Mouse (Mus musculus) G1E (cell line): ENCODE measurements around the gene Adgrb2. TPM values are rescaled to one million over a fixed set of nuclear protein-coding genes. Genes with fewer than 3 reads are reported as not detected.

Experiments
- ATAC-seq: 2 replicates; pipeline ENCODE4 v1.8.0; 2016; ENCODE audit warnings: mild to moderate bottlenecking; ENCODE audit not compliant: insufficient number of reproducible peaks, poor library complexity, low FRiP score, severe bottlenecking; ENCODE audit errors: extremely low read depth
- DNase-seq: peaks from one replicate; pipeline ENCODE4 v3.0.0; 2012; ENCODE audit warnings: low spot score
- H3K27me3 ChIP-seq: 2 replicates; pipeline ENCODE4 v1.6.1; 2012; ENCODE audit warnings: mild to moderate bottlenecking, low read length, inconsistent platforms; ENCODE audit not compliant: insufficient read depth
- H3K36me3 ChIP-seq: replicated peaks from 2 replicates; pipeline ENCODE3; 2012; ENCODE audit warnings: mild to moderate bottlenecking, inconsistent platforms
- H3K4me1 ChIP-seq: 2 replicates; pipeline ENCODE4 v1.6.1; 2012; ENCODE audit warnings: low read depth, low read length, inconsistent platforms, mixed read lengths; ENCODE audit not compliant: insufficient read depth
- H3K4me3 ChIP-seq: 2 replicates; pipeline ENCODE4 v1.5.1; 2012; ENCODE audit warnings: low read depth, mild to moderate bottlenecking, inconsistent platforms, low read length, moderate library complexity, mixed read lengths
- H3K9me3 ChIP-seq: replicated peaks from 2 replicates; pipeline ENCODE4 v1.6.1; 2012; ENCODE audit warnings: inconsistent platforms
- CTCF ChIP-seq: IDR thresholded peaks from 2 replicates; pipeline ENCODE4 v1.5.1; 2012; ENCODE audit warnings: low read depth, low read length, inconsistent platforms, mixed read lengths
- GATA1 ChIP-seq: IDR thresholded peaks from 2 replicates; pipeline ENCODE4 v1.6.1; 2012; ENCODE audit warnings: borderline replicate concordance, low read length, inconsistent platforms, mixed read lengths
- GATA2 ChIP-seq: IDR thresholded peaks from 2 replicates; pipeline ENCODE4 v1.6.1; 2012; ENCODE audit warnings: low read depth, low read length, inconsistent platforms, borderline replicate concordance
- POLR2AphosphoS5 ChIP-seq: IDR thresholded peaks from 2 replicates; pipeline ENCODE4 v1.6.1; 2012; ENCODE audit warnings: low read depth, low read length, inconsistent platforms; ENCODE audit not compliant: insufficient replicate concordance
- TAL1 ChIP-seq: conservative IDR thresholded peaks from 2 replicates; pipeline ENCODE4 v1.6.1; 2012; ENCODE audit warnings: low read depth, low read length, inconsistent platforms, mixed read lengths
- polyA plus RNA-seq: library from polyadenylated mRNA; stranded (reverse); fragments of >175 nt; gene quantifications from 2 replicates; pipeline ENCODE4 v1.2.3, GENCODE M21; 2012
- total RNA-seq, 2 experiments: library from RNA; stranded (forward) in 1 of 2; stranded (reverse) in 1 of 2; fragments of 200-1000 nt in 1 of 2; fragments of >200 nt in 1 of 2; fragmentation: Nextera tagmentation in 1 of 2; gene quantifications; 2 replicates each; pipeline ENCODE4 v1.2.3; 2014 to 2017

Gene Adgrb2
- total and polyA plus RNA-seq, 3 experiments = 0.71 TPM; not detected in 2

DNA sequence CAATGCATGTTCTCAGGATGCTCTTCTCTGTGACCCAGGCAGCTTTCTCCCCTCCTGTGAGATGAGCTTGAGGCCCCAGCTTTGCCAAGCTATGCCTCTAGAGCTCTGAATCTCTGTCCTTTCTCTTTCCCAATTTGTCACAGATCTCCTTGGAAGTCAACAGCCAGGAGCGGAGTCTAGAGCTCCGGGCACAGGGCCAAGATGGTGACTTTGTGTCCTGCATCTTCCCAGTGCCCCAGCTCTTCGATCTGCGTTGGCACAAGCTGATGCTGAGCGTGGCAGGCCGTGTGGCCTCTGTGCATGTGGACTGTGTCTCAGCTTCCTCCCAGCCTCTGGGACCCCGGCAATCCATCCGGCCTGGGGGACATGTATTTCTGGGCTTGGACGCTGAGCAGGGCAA, 68.4 kb downstream of the Adgrb2 start:
- Histone ChIP-seq H3K27me3 (peaks cover 21% of the 10 kb centered on the region), H3K9me3 (no peaks in the 10 kb centered on the region), H3K4me3 (no peak overlapping the region), H3K36me3 (no peaks in the 10 kb centered on the region), H3K4me1 (no peaks in the 10 kb centered on the region)
- no peak for DNase-seq
- TF ChIP-seq GATA1 = no peak
- ATAC-seq = no peak

- no peaks in the 10 kb centered on the region for H3K4me1 ChIP-seq
- ATAC-seq = no peak
- no peak for DNase-seq
- H3K36me3 ChIP-seq = no peaks in the 10 kb centered on the region
- H3K27me3 ChIP-seq = peaks cover 34% of the 10 kb centered on the region
- TF ChIP-seq POLR2AphosphoS5 (no peak), GATA1 (no peak), CTCF (no peak), TAL1 (no peak)
- no peaks in the 10 kb centered on the region for H3K9me3 ChIP-seq
- no peak overlapping the region for H3K4me3 ChIP-seq
Observed at GRCm38 (mm10) chr4:130054727-130055126, 70.1 kb downstream of the Adgrb2 start.

GRCm38 (mm10) chr4:130055160-130056010, 70.7 kb downstream of the Adgrb2 start:
- Histone ChIP-seq H3K9me3 (no peaks in the 10 kb centered on the region), H3K4me1 (no peaks in the 10 kb centered on the region), H3K4me3 (no peak overlapping the region), H3K36me3 (no peaks in the 10 kb centered on the region), H3K27me3 (peaks cover 34% of the 10 kb centered on the region)
- ATAC-seq (no peak), DNase-seq (no peak)
- TF ChIP-seq TAL1 (no peak), POLR2AphosphoS5 (no peak), GATA2 (no peak), GATA1 (no peak), CTCF (no peak)

DNA sequence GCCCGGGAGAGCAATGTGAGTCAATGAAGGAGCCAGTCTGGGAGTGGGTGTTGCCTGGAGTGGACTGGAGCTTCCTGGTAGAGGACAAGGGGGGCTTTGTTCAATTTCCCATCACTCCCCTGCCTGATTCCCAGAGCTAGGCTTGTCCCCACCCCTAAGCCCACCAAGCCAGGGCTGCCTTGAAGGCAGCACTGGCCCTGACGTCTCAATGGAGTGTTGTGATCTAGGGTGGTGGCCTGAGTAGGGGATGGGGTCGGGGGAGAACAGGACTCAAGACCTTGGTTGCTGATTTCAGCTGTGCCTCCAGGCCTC, 71.3 kb downstream of the Adgrb2 start:
- ATAC-seq = no peak
- Histone ChIP-seq H3K27me3 (peaks cover 36% of the 10 kb centered on the region), H3K9me3 (no peaks in the 10 kb centered on the region), H3K4me1 (no peaks in the 10 kb centered on the region), H3K36me3 (no peaks in the 10 kb centered on the region), H3K4me3 (no peak overlapping the region)
- TF ChIP-seq POLR2AphosphoS5 = no peak
- no peak for TF ChIP-seq GATA1
- TF ChIP-seq GATA2 = no peak
- TF ChIP-seq CTCF = no peak
- no peak for TF ChIP-seq TAL1
- no peak for DNase-seq

GRCm38 (mm10) chr4:130056471-130056870, 71.8 kb downstream of the Adgrb2 start:
- DNase-seq = no peak
- no peak overlapping the region for H3K4me3 ChIP-seq
- no peaks in the 10 kb centered on the region for H3K4me1 ChIP-seq
- no peaks in the 10 kb centered on the region for H3K36me3 ChIP-seq
- H3K27me3 ChIP-seq = peaks cover 33% of the 10 kb centered on the region
- no peaks in the 10 kb centered on the region for H3K9me3 ChIP-seq
- no peak for TF ChIP-seq POLR2AphosphoS5
- no peak for TF ChIP-seq CTCF
- no peak for TF ChIP-seq TAL1
- TF ChIP-seq GATA2 = no peak
- TF ChIP-seq GATA1 = no peak
- no peak for ATAC-seq

GRCm38 (mm10) chr4:130060937-130061336, 76.3 kb downstream of the Adgrb2 start:
- DNase-seq = no peak
- peaks cover 49% of the 10 kb centered on the region for H3K27me3 ChIP-seq

DNA sequence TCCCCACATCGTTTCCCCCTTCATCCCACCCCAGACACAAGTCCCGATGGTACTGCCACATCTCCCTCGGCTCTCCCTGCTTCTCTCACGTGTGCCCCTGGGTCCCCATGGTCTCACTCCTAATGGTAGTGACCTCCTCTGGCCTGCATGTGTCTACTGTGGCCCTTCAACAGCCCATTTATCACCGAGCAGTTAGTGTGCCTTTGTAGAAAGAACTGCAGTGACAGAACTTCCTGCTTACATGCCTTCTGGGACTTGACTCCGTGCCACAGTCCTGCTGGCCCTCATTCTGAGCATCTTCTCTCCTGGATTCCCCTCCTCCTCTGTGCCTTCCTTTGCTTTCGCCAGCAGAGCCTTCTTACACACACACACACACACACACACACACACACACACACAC, 78.5 kb downstream of the Adgrb2 start:
- ATAC-seq (no peak), DNase-seq (no peak)
- Histone ChIP-seq H3K9me3 (no peaks in the 10 kb centered on the region), H3K4me3 (no peak overlapping the region), H3K27me3 (peaks cover 46% of the 10 kb centered on the region), H3K36me3 (no peaks in the 10 kb centered on the region), H3K4me1 (no peaks in the 10 kb centered on the region)
- TF ChIP-seq TAL1 = no peak
- no peak for TF ChIP-seq POLR2AphosphoS5
- no peak for TF ChIP-seq CTCF
- no peak for TF ChIP-seq GATA2
- TF ChIP-seq GATA1 = no peak

More at GRCm38 (mm10) chr4:130060937-130061336, 76.3 kb downstream of the Adgrb2 start:
- no peaks in the 10 kb centered on the region for H3K36me3 ChIP-seq
- no peaks in the 10 kb centered on the region for H3K4me1 ChIP-seq
- H3K9me3 ChIP-seq = no peaks in the 10 kb centered on the region
- TF ChIP-seq POLR2AphosphoS5 = no peak
- ATAC-seq = no peak
- no peak overlapping the region for H3K4me3 ChIP-seq
